Mouse (Mus musculus): Measurements from ENCODE around the gene Mkrn2. TPM values are rescaled to one million over a fixed set of nuclear protein-coding genes. Genes with fewer than 3 reads are reported as not detected.

Gene Mkrn2
- total RNA-seq (2023), result 17.4 and 19.0 TPM in 2 replicates

GRCm38 (mm10) chr6:115601715-115602523, at the start of gene Mkrn2:
Mkrn2 (plus strand) TSS chr6:115601902.

GRCm38 (mm10) chr6:115592458-115592857, 9.2 kb upstream of the Mkrn2 start, which contains the start of gene Mkrn2os:
Mkrn2os (minus strand) TSS chr6:115592576.

Other genes with a start within 250 kb of the Mkrn2 start
- 0.70 and 0.73 TPM in 2 replicates for gene Pparg, start 241.0 kb upstream of the Mkrn2 start, total RNA-seq (2023)
- 1.8 and 2.2 TPM in 2 replicates for gene Tsen2, start 57.2 kb upstream of the Mkrn2 start, total RNA-seq (2023)
- not detected in 2 replicates for gene Mkrn2os, start 9.3 kb upstream of the Mkrn2 start, total RNA-seq (2023)
- 377 and 583 TPM in 2 replicates for gene Raf1, start 74.7 kb downstream of the Mkrn2 start, total RNA-seq (2023)
- 93.6 and 100 TPM in 2 replicates for gene Tmem40, start 160.5 kb downstream of the Mkrn2 start, total RNA-seq (2023)
- 0.27 and 0.60 TPM in 2 replicates for gene Cand2, start 172.6 kb downstream of the Mkrn2 start, total RNA-seq (2023)
- gene Rpl32, start 206.8 kb downstream of the Mkrn2 start, total RNA-seq (2023), result 502 and 689 TPM in 2 replicates
- not detected in 2 replicates for gene Efcab12, start 236.5 kb downstream of the Mkrn2 start, total RNA-seq (2023)